Mouse (Mus musculus) hindbrain, embryonic 15.5 days (tissue): ENCODE data around the gene Sema4d. TPM values are rescaled to one million over a fixed set of nuclear protein-coding genes. Genes with fewer than 3 reads are reported as not detected.

Experiments
- ATAC-seq: fragments of 200-750 bp; cut with Nextera tagmentation; 2 replicates; pipeline ENCODE4 v1.8.0; 2017; ENCODE audit warnings: low read depth, moderate number of reproducible peaks, moderate TSS enrichment; ENCODE audit not compliant: low FRiP score
- H3K27ac ChIP-seq: fragments of 300-500 bp; sonication (generic); replicated peaks from 2 replicates; pipeline ENCODE4 v1.5.1; 2015; ENCODE audit warnings: mild to moderate bottlenecking, inconsistent platforms
- H3K27me3 ChIP-seq: fragments of 300-500 bp; sonication (generic); 2 replicates; pipeline ENCODE4 v1.6.1; 2015; ENCODE audit warnings: control low read depth, inconsistent platforms
- H3K36me3 ChIP-seq: fragments of 300-500 bp; sonication (generic); 2 replicates; pipeline ENCODE4 v1.6.1; 2015; ENCODE audit warnings: control low read depth, inconsistent platforms
- H3K4me1 ChIP-seq: fragments of 300-500 bp; sonication (generic); replicated peaks from 2 replicates; pipeline ENCODE4 v1.6.1; 2015; ENCODE audit warnings: control low read depth, inconsistent platforms
- H3K4me2 ChIP-seq: fragments of 300-500 bp; sonication (generic); 2 replicates; pipeline ENCODE4 v1.6.1; 2015; ENCODE audit warnings: moderate library complexity, mild to moderate bottlenecking, inconsistent platforms
- H3K4me3 ChIP-seq: fragments of 300-500 bp; sonication (generic); 2 replicates; pipeline ENCODE4 v1.5.1; 2015; ENCODE audit warnings: mild to moderate bottlenecking, inconsistent platforms
- H3K9ac ChIP-seq: fragments of 300-500 bp; sonication (generic); 2 replicates; pipeline ENCODE4 v1.6.1; 2015; ENCODE audit warnings: inconsistent platforms
- H3K9me3 ChIP-seq: fragments of 300-500 bp; sonication (generic); 2 replicates; pipeline ENCODE4 v1.6.1; 2016; ENCODE audit warnings: control low read depth, inconsistent platforms
- WGBS: fragments of 180-500 bp; shearing (Covaris S2); methylation state at CpG from one replicate; pipeline ENCODE4 v1.1.7; 2015; 5-methylcytosine and 5-hydroxymethylcytosine counted together
- polyA plus RNA-seq: library from polyadenylated mRNA; unstranded; fragments of >200 nt; fragmentation: Nextera tagmentation; extraction: Ambion mirVana; gene quantifications from 2 replicates; pipeline ENCODE4 v1.2.1, GENCODE M21; 2015

Gene Sema4d
- polyA plus RNA-seq, 1 experiment from 2014 or later: 14.8 TPM

GRCm38 (mm10) chr13:51770647-51771427 is 22.7 kb downstream of the Sema4d start:
- 92% methylated on average over 14 of the region's 14 CpGs for WGBS
- H3K9ac ChIP-seq: no peak overlapping the region

GRCm38 (mm10) chr13:51767991-51768761 is 25.4 kb downstream of the Sema4d start:
- H3K27ac ChIP-seq: no peak overlapping the region
- H3K4me1 ChIP-seq: 0 out of 2 replicates have a peak, but pooled peaks cover 5% of the 10 kb centered on the region
- H3K9ac ChIP-seq: no peak overlapping the region
- H3K4me2 ChIP-seq: no peak overlapping the region
- no peak for ATAC-seq
- no peaks in the 10 kb centered on the region for H3K9me3 ChIP-seq
- no peaks in the 10 kb centered on the region for H3K36me3 ChIP-seq
- 77% methylated on average over 14 of the region's 14 CpGs for WGBS
- H3K4me3 ChIP-seq: no peak overlapping the region
- H3K27me3 ChIP-seq: no peaks in the 10 kb centered on the region

More at GRCm38 (mm10) chr13:51770647-51771427, 22.7 kb downstream of the Sema4d start:
- no peaks in the 10 kb centered on the region for H3K36me3 ChIP-seq
- H3K9me3 ChIP-seq: no peaks in the 10 kb centered on the region
- no peak overlapping the region for H3K27ac ChIP-seq
- 0 out of 2 replicates have a peak, but pooled peaks cover 5% of the 10 kb centered on the region for H3K4me1 ChIP-seq
- no peaks in the 10 kb centered on the region for H3K27me3 ChIP-seq
- no peak overlapping the region for H3K4me2 ChIP-seq
- no peak for ATAC-seq
- H3K4me3 ChIP-seq: no peak overlapping the region

GRCm38 (mm10) chr13:51767513-51767912 is 26.0 kb downstream of the Sema4d start:
- no peaks in the 10 kb centered on the region for H3K27me3 ChIP-seq
- ATAC-seq: no peak
- no peak overlapping the region for H3K4me3 ChIP-seq
- H3K27ac ChIP-seq: no peak overlapping the region
- no peak overlapping the region for H3K4me2 ChIP-seq
- WGBS: 75% methylated on average over 8 of the region's 8 CpGs
- H3K9ac ChIP-seq: no peak overlapping the region
- H3K9me3 ChIP-seq: no peaks in the 10 kb centered on the region
- H3K36me3 ChIP-seq: no peaks in the 10 kb centered on the region
- H3K4me1 ChIP-seq: 0 out of 2 replicates have a peak, but pooled peaks cover 5% of the 10 kb centered on the region

- no peaks in the 10 kb centered on the region for H3K9me3 ChIP-seq
- H3K9ac ChIP-seq: no peak overlapping the region
- no peaks in the 10 kb centered on the region for H3K36me3 ChIP-seq
- H3K4me2 ChIP-seq: no peak overlapping the region
- no peak overlapping the region for H3K27ac ChIP-seq
- ATAC-seq: no peak
- no peaks in the 10 kb centered on the region for H3K27me3 ChIP-seq
- WGBS: 88% methylated on average over 4 of the region's 4 CpGs
- H3K4me1 ChIP-seq: peaks cover 5% of the 10 kb centered on the region; the same call in 1 of the 2 replicates
- no peak overlapping the region for H3K4me3 ChIP-seq
Measured at GRCm38 (mm10) chr13:51766756-51767155, 26.8 kb downstream of the Sema4d start.

GRCm38 (mm10) chr13:51765369-51765768 is 28.2 kb downstream of the Sema4d start:
- no peaks in the 10 kb centered on the region for H3K27me3 ChIP-seq
- peaks cover 15% of the 10 kb centered on the region for H3K4me1 ChIP-seq
- H3K9ac ChIP-seq: no peak overlapping the region
- no peak overlapping the region for H3K4me2 ChIP-seq
- no peaks in the 10 kb centered on the region for H3K36me3 ChIP-seq
- WGBS: 83% methylated on average over 5 of the region's 5 CpGs
- no peak overlapping the region for H3K4me3 ChIP-seq
- ATAC-seq: no peak
- no peaks in the 10 kb centered on the region for H3K9me3 ChIP-seq
- no peak overlapping the region for H3K27ac ChIP-seq

GRCm38 (mm10) chr13:51763019-51763698 is 30.4 kb downstream of the Sema4d start:
- peaks cover 12% of the 10 kb centered on the region for H3K4me1 ChIP-seq
- H3K9me3 ChIP-seq: no peaks in the 10 kb centered on the region
- H3K36me3 ChIP-seq: no peaks in the 10 kb centered on the region
- H3K27ac ChIP-seq: no peak overlapping the region
- H3K4me3 ChIP-seq: no peak overlapping the region
- ATAC-seq: no peak
- 72% methylated on average over 12 of the region's 12 CpGs for whole genome bisulfite sequencing
- no peaks in the 10 kb centered on the region for H3K27me3 ChIP-seq
- H3K9ac ChIP-seq: no peak overlapping the region
- H3K4me2 ChIP-seq: no peak overlapping the region

GRCm38 (mm10) chr13:51761186-51761813 is 32.2 kb downstream of the Sema4d start:
- peak overlapping the region; percentile 78 for H3K27ac ChIP-seq
- no peaks in the 10 kb centered on the region for H3K9me3 ChIP-seq
- H3K36me3 ChIP-seq: no peaks in the 10 kb centered on the region
- no peak overlapping the region for H3K4me2 ChIP-seq
- peaks cover 20% of the 10 kb centered on the region for H3K4me1 ChIP-seq
- no peak overlapping the region for H3K4me3 ChIP-seq
- H3K27me3 ChIP-seq: no peaks in the 10 kb centered on the region
- 26% methylated on average over 10 of the region's 10 CpGs for WGBS
- no peak overlapping the region for H3K9ac ChIP-seq
- ATAC-seq: peak; percentile 40; the same call in 1 of the 2 replicates

GRCm38 (mm10) chr13:51759256-51759987 is 34.1 kb downstream of the Sema4d start:
- Histone ChIP-seq H3K27ac (no peak overlapping the region), H3K4me3 (no peak overlapping the region), H3K4me2 (no peak overlapping the region), H3K4me1 (peaks cover 28% of the 10 kb centered on the region), H3K9me3 (no peaks in the 10 kb centered on the region), H3K9ac (no peak overlapping the region), H3K36me3 (no peaks in the 10 kb centered on the region), H3K27me3 (no peaks in the 10 kb centered on the region)
- ATAC-seq: no peak
- WGBS: 88% methylated on average over 6 of the region's 6 CpGs

GRCm38 (mm10) chr13:51758428-51758827 is 35.1 kb downstream of the Sema4d start:
- H3K27ac ChIP-seq: no peak overlapping the region
- H3K9me3 ChIP-seq: no peaks in the 10 kb centered on the region
- H3K36me3 ChIP-seq: no peaks in the 10 kb centered on the region
- H3K4me1 ChIP-seq: peaks cover 36% of the 10 kb centered on the region
- no peak for ATAC-seq
- WGBS: 65% methylated on average over 9 of the region's 9 CpGs
- no peak overlapping the region for H3K4me2 ChIP-seq
- H3K27me3 ChIP-seq: no peaks in the 10 kb centered on the region
- no peak overlapping the region for H3K4me3 ChIP-seq
- no peak overlapping the region for H3K9ac ChIP-seq

- 0 out of 2 replicates have a peak overlapping the region, but pooled peaks have one; percentile 26 for H3K27ac ChIP-seq
- no peak overlapping the region for H3K4me2 ChIP-seq
- no peak overlapping the region for H3K9ac ChIP-seq
- H3K4me3 ChIP-seq: no peak overlapping the region
- no peaks in the 10 kb centered on the region for H3K36me3 ChIP-seq
- ATAC-seq: no peak
- no peaks in the 10 kb centered on the region for H3K27me3 ChIP-seq
- H3K4me1 ChIP-seq: peaks cover 49% of the 10 kb centered on the region
- WGBS: 88% methylated on average over 2 of the region's 2 CpGs
- H3K9me3 ChIP-seq: no peaks in the 10 kb centered on the region
Measured at GRCm38 (mm10) chr13:51757099-51757498, 36.4 kb downstream of the Sema4d start.

GRCm38 (mm10) chr13:51756563-51756962 is 37.0 kb downstream of the Sema4d start:
- Histone ChIP-seq H3K4me1 (peaks cover 50% of the 10 kb centered on the region), H3K9me3 (no peaks in the 10 kb centered on the region), H3K9ac (no peak overlapping the region), H3K27me3 (no peaks in the 10 kb centered on the region), H3K36me3 (no peaks in the 10 kb centered on the region), H3K27ac (0 out of 2 replicates have a peak overlapping the region, but pooled peaks have one; percentile 26), H3K4me2 (no peak overlapping the region), H3K4me3 (no peak overlapping the region)
- WGBS: 66% methylated on average over 3 of the region's 3 CpGs
- no peak for ATAC-seq
